Mouse (Mus musculus) liver, embryonic 14.5 days (tissue): ENCODE data around the gene Dnajb14.

Experiments
- CTCF ChIP-seq: IDR thresholded peaks from 2 replicates; pipeline ENCODE4 v1.5.1; 2016; ENCODE audit warnings: antibody characterized with exemption, low read depth, control low read depth
- EP300 ChIP-seq: IDR thresholded peaks from 2 replicates; pipeline ENCODE4 v1.6.1; 2016; ENCODE audit warnings: antibody characterized with exemption, low read depth

DNA sequence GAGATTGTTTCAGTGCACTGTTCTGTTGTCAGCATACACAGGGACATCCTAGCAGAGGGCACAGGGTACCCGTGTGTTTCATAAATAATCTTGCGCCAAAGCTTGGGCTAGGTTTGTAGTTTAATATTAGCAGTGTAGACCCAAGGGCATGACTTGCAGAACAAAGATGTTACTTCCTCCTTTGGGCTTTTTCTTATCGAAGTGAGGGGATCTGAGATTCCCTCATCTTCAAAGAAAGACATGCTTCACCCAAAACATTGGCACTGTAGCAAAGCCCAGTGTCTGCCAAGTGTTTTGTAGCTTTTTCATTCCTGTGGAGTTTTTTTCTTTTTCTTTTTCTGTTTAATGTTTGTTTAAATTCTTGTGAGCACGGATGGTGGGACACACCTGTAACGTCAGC is 30.2 kb downstream of the Dnajb14 start:
- TF ChIP-seq EP300 (no peak), CTCF (no peak)
